Mouse (Mus musculus): Measurements from ENCODE around the gene Mpzl1.
A peak's percentile ranks its signal among the peaks of the same experiment; 100 is the strongest.

DNA sequence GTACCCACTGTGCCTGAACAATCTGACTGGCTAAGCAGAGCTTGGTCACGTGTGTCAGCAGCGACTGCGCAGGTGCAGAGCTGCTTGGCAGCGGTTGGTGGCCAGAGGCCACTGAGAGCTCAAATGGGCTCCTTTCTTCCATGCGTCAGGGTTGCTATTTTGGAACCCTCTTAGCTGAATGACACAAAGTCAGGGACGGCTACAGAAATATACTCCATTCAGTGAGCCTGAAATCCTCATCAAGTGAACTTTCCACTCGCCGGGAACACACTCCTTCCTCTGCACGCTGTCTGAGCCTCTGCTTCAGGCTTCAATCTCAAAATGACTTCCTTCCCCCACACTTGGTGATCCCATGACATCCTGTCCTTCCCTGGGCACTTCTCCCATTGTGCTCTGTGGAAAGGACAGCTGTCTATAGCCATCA is 16.1 kb downstream of the Mpzl1 start:
- no peak for TF ChIP-seq CTCF (IDR thresholded peaks at IDR 0.05; ENCODE audit: low read depth)
- TF ChIP-seq EP300 (IDR thresholded peaks at IDR 0.05; ENCODE audit: low read depth), result peak; percentile 50; the same call in 1 of the 2 replicates
